Mouse (Mus musculus) hindbrain, postnatal 0 days (tissue): ENCODE measurements around the gene Trp53i11. TPM values are rescaled to one million over a fixed set of nuclear protein-coding genes. Genes with fewer than 3 reads are reported as not detected.

Experiments
- ATAC-seq: fragments of 200-750 bp; cut with Nextera tagmentation; 2 replicates; pipeline ENCODE4 v1.8.0; 2017; ENCODE audit warnings: mild to moderate bottlenecking, moderate TSS enrichment, moderate library complexity
- DNase-seq: peaks from one replicate; pipeline ENCODE4 v3.0.0-alpha.2; 2015; ENCODE audit warnings: low spot score
- H3K27ac ChIP-seq: fragments of 300-500 bp; sonication (generic); 2 replicates; pipeline ENCODE4 v1.5.1; 2014; ENCODE audit warnings: mild to moderate bottlenecking
- H3K27me3 ChIP-seq: fragments of 300-500 bp; sonication (generic); 2 replicates; pipeline ENCODE4 v1.6.1; 2014; ENCODE audit warnings: low read length, mixed read lengths; ENCODE audit not compliant: insufficient read depth
- H3K36me3 ChIP-seq: fragments of 300-500 bp; sonication (generic); 2 replicates; pipeline ENCODE4 v1.6.1; 2014; ENCODE audit warnings: low read length, mixed read lengths; ENCODE audit not compliant: insufficient read depth
- H3K4me1 ChIP-seq: fragments of 300-500 bp; sonication (generic); 2 replicates; pipeline ENCODE4 v1.6.1; 2014; ENCODE audit warnings: antibody characterized with exemption, low read length, mixed read lengths; ENCODE audit not compliant: insufficient read depth
- H3K4me2 ChIP-seq: fragments of 300-500 bp; sonication (generic); 2 replicates; pipeline ENCODE4 v1.6.1; 2014; ENCODE audit warnings: low read depth, mild to moderate bottlenecking, low read length, moderate library complexity, mixed read lengths
- H3K4me3 ChIP-seq: fragments of 300-500 bp; sonication (generic); 2 replicates; pipeline ENCODE4 v1.5.1; 2014; ENCODE audit warnings: low read length
- H3K9ac ChIP-seq: fragments of 300-500 bp; sonication (generic); replicated peaks from 2 replicates; pipeline ENCODE4 v1.6.1; 2014; ENCODE audit warnings: mild to moderate bottlenecking, low read length, moderate library complexity, mixed read lengths
- H3K9me3 ChIP-seq: fragments of 300-500 bp; sonication (generic); 2 replicates; pipeline ENCODE4 v1.6.1; 2016; ENCODE audit warnings: low read length, mixed read lengths
- CTCF ChIP-seq: IDR thresholded peaks from 2 replicates; pipeline ENCODE4 v1.5.1; 2016; ENCODE audit warnings: antibody characterized with exemption, control low read depth, low read depth
- WGBS: fragments of 180-500 bp; shearing (Covaris S2); extraction: QIAGEN DNeasy Blood & Tissue Kit; methylation state at CpG from one replicate; pipeline ENCODE4 v1.1.7; 2014; 5-methylcytosine and 5-hydroxymethylcytosine counted together
- polyA plus RNA-seq: library from polyadenylated mRNA; unstranded; fragments of >200 nt; fragmentation: Nextera tagmentation; extraction: Ambion mirVana; gene quantifications from 2 replicates; pipeline ENCODE4 v1.2.1, GENCODE M21; 2015
- total RNA-seq: library from RNA; depleted of rRNA; stranded (reverse); fragments of >200 nt; gene quantifications from 2 replicates; pipeline ENCODE4 v1.2.3, GENCODE M21; 2014

Trp53i11 gene
- total and polyA plus RNA-seq, 2 experiments from 2014 or later: 66.7 to 150 TPM

DNA sequence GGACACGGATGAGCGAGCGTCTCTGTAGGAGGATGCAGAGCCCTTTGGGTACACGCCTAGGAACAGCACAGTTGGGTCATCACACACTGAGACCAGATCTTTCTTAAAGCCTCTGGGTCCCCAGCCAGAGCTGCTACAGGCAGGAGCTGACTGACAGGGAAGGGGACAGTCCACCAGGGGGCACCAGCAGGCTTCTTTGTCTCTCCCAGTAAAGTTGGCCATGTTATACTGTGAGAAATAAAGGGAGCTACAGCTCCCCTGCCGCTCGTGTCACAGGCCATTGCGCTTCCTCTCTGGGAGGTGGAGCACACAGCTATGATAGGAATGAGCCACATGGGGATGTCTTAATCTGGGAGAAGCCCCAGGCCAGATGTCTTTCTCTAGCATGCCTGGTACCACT, 29.7 kb downstream of the Trp53i11 start:
- WGBS: 5% methylated on average over 7 of the region's 7 CpGs
- DNase-seq: peak; percentile 94
- no peak overlapping the region for H3K9ac ChIP-seq

DNA sequence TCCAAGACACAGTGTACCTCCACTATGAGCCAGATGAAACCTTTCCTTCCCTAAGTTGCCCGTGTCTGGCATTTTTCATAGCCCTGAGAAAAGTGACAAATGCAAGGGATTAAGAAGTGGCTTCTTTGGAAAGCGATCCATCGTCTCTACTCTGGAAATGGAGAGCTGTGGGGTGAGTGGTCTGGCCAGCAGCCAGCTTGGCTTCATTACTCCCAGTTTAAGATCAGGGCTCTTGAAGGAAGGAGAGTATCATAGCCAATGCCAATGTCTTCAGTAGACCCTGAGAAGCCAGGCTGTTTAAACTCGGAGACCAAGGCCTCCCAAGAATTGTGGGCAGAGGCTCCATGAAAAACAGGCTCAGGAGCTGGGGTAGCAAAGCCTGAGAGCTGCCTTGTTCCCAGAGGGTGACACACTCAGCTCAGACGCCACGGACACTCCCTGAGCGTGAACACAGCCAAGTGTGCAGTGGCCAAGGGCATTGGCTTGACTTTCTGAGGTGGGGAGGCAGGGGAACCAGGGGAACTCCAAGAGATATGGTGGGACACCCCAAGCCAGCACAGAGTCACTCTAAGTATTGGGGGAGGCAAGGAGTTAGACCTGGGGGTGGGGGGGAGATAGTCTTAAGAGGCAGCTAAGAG, 31.1 kb downstream of the Trp53i11 start:
- Histone ChIP-seq H3K9ac (no peak overlapping the region), H3K4me1 (peaks cover 7% of the 10 kb centered on the region; the same call in 1 of the 2 replicates)
- WGBS: 54% methylated on average over 7 of the region's 7 CpGs

More for the DNA sequence above, 29.7 kb downstream of the Trp53i11 start:
- no peak overlapping the region for H3K27ac ChIP-seq
- ATAC-seq: peak; percentile 88
- no peak overlapping the region for H3K4me3 ChIP-seq
- no peak overlapping the region for H3K4me2 ChIP-seq
- H3K27me3 ChIP-seq: no peaks in the 10 kb centered on the region
- H3K9me3 ChIP-seq: no peaks in the 10 kb centered on the region
- peak; percentile 89 for TF ChIP-seq CTCF
- peaks cover 7% of the 10 kb centered on the region; the same call in 1 of the 2 replicates for H3K4me1 ChIP-seq
- no peaks in the 10 kb centered on the region for H3K36me3 ChIP-seq

DNA sequence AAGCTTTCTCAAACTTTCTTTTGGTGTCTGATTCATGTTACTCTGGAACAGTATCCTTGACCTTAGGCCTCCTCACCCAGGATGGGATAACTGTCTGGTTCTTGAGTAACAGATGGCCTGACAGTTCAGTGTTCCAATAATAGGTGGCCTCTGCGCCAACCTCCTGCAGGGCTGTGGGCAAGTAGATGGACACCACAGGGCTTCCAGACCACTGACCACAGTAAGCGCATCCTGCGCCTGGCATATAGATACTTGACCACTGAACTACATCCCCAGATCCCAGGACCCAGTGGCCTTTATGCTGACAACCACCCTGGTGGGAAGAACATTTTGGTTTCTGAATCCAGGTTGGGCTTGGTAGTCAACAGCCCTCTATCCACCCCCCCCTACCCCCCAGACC, 32.2 kb downstream of the Trp53i11 start:
- Histone ChIP-seq H3K4me1 (peaks cover 7% of the 10 kb centered on the region; the same call in 1 of the 2 replicates), H3K4me2 (no peak overlapping the region), H3K27ac (no peak overlapping the region), H3K9ac (no peak overlapping the region), H3K4me3 (no peak overlapping the region), H3K9me3 (no peaks in the 10 kb centered on the region), H3K36me3 (no peaks in the 10 kb centered on the region), H3K27me3 (no peaks in the 10 kb centered on the region)
- ATAC-seq: no peak
- TF ChIP-seq CTCF: no peak
- DNase-seq: no peak
- 94% methylated on average over 3 of the region's 3 CpGs for WGBS

More for the DNA sequence above, 31.1 kb downstream of the Trp53i11 start:
- Histone ChIP-seq H3K4me3 (no peak overlapping the region), H3K4me2 (no peak overlapping the region), H3K27me3 (no peaks in the 10 kb centered on the region), H3K36me3 (no peaks in the 10 kb centered on the region), H3K27ac (no peak overlapping the region), H3K9me3 (no peaks in the 10 kb centered on the region)
- TF ChIP-seq CTCF: no peak
- ATAC-seq: no peak
- DNase-seq: no peak

DNA sequence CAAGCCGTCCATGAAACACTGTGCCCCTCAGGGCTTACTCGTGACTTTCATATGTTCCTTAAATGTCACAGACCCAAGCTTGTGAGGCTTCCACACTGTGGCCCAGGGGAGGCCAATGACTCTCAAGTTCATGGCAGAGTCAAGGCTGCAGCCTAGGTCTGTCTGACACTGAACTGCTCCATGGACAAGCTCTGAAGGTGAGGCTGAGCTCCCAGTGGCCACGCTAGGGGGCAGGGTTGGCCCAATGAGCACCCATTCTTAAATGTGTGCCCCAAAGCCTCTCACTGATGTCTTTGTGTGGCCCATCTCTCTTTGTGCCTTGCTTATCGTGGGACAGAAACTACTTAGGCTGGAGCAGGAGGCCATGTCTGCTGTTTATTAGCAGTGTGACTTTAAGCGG, 33.1 kb downstream of the Trp53i11 start:
- DNase-seq (no peak), ATAC-seq (no peak)
- Histone ChIP-seq H3K27ac (no peak overlapping the region), H3K4me1 (peaks cover 7% of the 10 kb centered on the region; the same call in 1 of the 2 replicates), H3K9me3 (no peaks in the 10 kb centered on the region), H3K36me3 (no peaks in the 10 kb centered on the region), H3K9ac (no peak overlapping the region), H3K4me2 (no peak overlapping the region), H3K27me3 (no peaks in the 10 kb centered on the region), H3K4me3 (no peak overlapping the region)
- 52% methylated on average over 5 of the region's 5 CpGs for WGBS
- TF ChIP-seq CTCF: peak; percentile 41

DNA sequence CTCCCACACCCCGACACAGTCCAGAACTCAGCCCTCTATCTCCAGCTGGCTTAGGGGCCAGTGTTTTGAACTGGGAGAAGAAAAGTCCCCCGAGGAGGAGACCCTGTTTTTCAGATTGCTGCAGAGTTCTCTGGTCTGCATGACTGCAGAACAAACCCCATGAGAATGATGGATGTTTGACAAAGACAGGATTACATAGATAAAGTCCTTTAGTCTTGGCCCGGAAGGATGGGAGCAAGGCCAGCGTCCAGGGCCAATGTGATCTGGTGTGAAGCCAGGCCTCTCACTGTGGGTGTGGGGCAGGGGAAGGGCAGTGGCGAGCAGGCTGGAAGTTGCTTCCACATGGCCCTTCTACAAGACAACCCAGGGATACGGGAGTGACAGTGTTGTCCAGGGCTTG, 36.1 kb downstream of the Trp53i11 start:
- no peak for DNase-seq
- Histone ChIP-seq H3K36me3 (no peaks in the 10 kb centered on the region), H3K9me3 (no peaks in the 10 kb centered on the region), H3K4me2 (no peak overlapping the region), H3K4me3 (no peak overlapping the region), H3K9ac (no peak overlapping the region), H3K27me3 (no peaks in the 10 kb centered on the region), H3K27ac (no peak overlapping the region), H3K4me1 (peaks cover 16% of the 10 kb centered on the region)
- WGBS: 36% methylated on average over 6 of the region's 6 CpGs
- no peak for TF ChIP-seq CTCF
- no peak for ATAC-seq

DNA sequence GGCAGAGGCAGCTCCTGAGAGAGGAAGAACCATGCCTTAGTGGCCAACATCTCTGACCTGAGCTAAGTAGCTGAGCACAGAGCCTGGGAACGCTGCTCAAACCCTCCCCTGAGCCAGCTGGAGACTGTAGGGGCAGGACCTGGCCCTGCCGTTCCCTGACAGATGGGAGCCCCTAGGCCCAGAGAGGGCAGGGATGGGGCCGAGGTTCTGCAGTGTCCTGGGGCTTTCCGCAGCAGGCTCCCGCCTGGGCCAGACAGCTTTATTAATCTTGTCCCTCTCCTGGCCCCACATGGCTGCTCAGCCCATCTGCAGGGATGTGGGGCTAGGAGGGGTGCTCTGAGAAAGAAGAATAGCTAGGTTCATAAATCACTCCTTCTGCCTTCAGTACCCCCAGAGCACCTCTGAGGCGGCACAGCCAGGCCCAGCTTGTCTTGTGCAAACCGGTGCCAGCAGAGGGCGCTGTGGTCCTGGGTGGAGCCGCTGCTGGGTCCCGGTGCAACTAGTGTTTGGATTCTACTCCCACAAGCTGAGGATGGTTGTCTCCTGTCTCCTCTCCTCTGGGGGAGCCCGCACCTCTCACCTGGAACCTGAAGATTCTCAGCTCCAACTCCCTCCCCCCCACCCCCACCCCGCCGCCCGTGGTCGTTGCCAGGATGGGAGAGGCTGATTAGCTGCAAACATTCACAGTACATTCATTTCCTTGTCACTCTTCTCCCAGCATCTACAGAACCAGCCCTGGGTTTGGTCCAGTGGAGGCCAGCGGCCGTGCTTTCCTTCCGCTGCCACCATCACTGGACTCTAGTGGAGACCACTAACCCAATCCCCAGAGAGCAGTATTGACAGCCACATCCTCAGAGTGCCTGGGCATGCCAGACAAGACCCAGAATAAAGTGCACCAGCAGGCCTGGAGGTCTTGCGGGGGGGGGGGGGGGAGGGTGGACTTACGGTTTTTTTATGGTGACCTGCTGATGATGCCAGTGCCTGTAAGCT, 39.6 kb downstream of the Trp53i11 start:
- WGBS: 12% methylated on average over 15 of the region's 20 CpGs
- Histone ChIP-seq H3K9me3 (no peaks in the 10 kb centered on the region), H3K4me2 (peak overlapping the region; percentile 21; the same call in 1 of the 2 replicates), H3K9ac (peak overlapping the region; percentile 21; the same call in 1 of the 2 replicates), H3K36me3 (no peaks in the 10 kb centered on the region), H3K4me1 (peaks cover 17% of the 10 kb centered on the region), H3K27ac (peak overlapping the region; percentile 43; the same call in 1 of the 2 replicates), H3K4me3 (no peak overlapping the region), H3K27me3 (no peaks in the 10 kb centered on the region)
- DNase-seq (peak; percentile 93), ATAC-seq (peak; percentile 80)
- peak; percentile 92 for TF ChIP-seq CTCF
